Mouse (Mus musculus) CH12.LX (cell line): ENCODE results near the gene Pdlim1. TPM values are rescaled to one million over a fixed set of nuclear protein-coding genes. Genes with fewer than 3 reads are reported as not detected.

ENCODE experiments used
- DNase-seq: peaks from one replicate; pipeline ENCODE4 v3.0.0-alpha.2; 2013; ENCODE audit errors: extremely low read depth
- H3K27ac ChIP-seq: 2 replicates; pipeline ENCODE4 v1.5.1; 2012; ENCODE audit warnings: low read depth, mild to moderate bottlenecking, control low read depth, moderate library complexity; ENCODE audit not compliant: insufficient read depth
- H3K27me3 ChIP-seq: replicated peaks from 2 replicates; pipeline ENCODE3; 2012; ENCODE audit warnings: inconsistent platforms
- H3K36me3 ChIP-seq, 2 experiments: replicated peaks in 1 of 2; 2 replicates each; pipeline versions ENCODE3 to v1.6.1; 2012; ENCODE audit warnings: inconsistent platforms in 1 of 2, low read length in 1 of 2, mild to moderate bottlenecking in 1 of 2, mixed read lengths in 1 of 2, moderate library complexity in 1 of 2; ENCODE audit not compliant: control insufficient read depth in 1 of 2, insufficient read depth in 1 of 2
- H3K4me1 ChIP-seq, 2 experiments: 2 replicates each; pipeline ENCODE4 v1.6.1; 2012; ENCODE audit warnings: inconsistent platforms in 1 of 2, moderate library complexity in 1 of 2; ENCODE audit not compliant: insufficient read depth in 2 of 2, control insufficient read depth in 1 of 2
- H3K4me2 ChIP-seq: 2 replicates; pipeline ENCODE4 v1.6.1; 2012; ENCODE audit warnings: low read depth, mild to moderate bottlenecking, control low read depth; ENCODE audit not compliant: poor library complexity, insufficient read depth, severe bottlenecking
- H3K4me3 ChIP-seq, 3 experiments: fragments of 150-350 bp in 1 of 3; sonication (generic) in 1 of 3; replicated peaks in 1 of 3; 2 replicates each; pipeline versions ENCODE3 to v1.5.1; 2011 to 2012; ENCODE audit warnings: low read depth in 2 of 3, low read length in 2 of 3, mild to moderate bottlenecking in 2 of 3, moderate library complexity in 2 of 3, control low read depth in 1 of 3, improper control_type of control experiment in 1 of 3, inconsistent platforms in 1 of 3, mixed read lengths in 1 of 3; ENCODE audit not compliant: poor library complexity in 1 of 3
- H3K79me2 ChIP-seq: replicated peaks from 2 replicates; pipeline ENCODE4 v1.6.1; 2012; ENCODE audit warnings: mild to moderate bottlenecking, moderate library complexity; ENCODE audit not compliant: control insufficient read depth, poor library complexity, insufficient read depth, severe bottlenecking; ENCODE audit errors: extremely low read depth
- H3K9ac ChIP-seq: 2 replicates; pipeline ENCODE4 v1.6.1; 2012; ENCODE audit warnings: low read depth, mild to moderate bottlenecking, control low read depth, moderate library complexity; ENCODE audit not compliant: insufficient read depth
- H3K9me3 ChIP-seq: replicated peaks from 2 replicates; pipeline ENCODE3; 2012; ENCODE audit warnings: low read length, inconsistent platforms, mixed read lengths
- CHD2 ChIP-seq: IDR thresholded peaks from 2 replicates; pipeline ENCODE4 v1.6.1; 2011; ENCODE audit warnings: low read length, improper control_type of control experiment
- CTCF ChIP-seq, 2 experiments: IDR thresholded peaks in 1 of 2; conservative IDR thresholded peaks in 1 of 2; 2 replicates each; pipeline ENCODE4 v1.5.1; 2011 to 2012; ENCODE audit warnings: low read depth in 2 of 2, low read length in 2 of 2, improper control_type of control experiment in 1 of 2, inconsistent platforms in 1 of 2, mild to moderate bottlenecking in 1 of 2, moderate library complexity in 1 of 2
- ELF1 ChIP-seq: IDR thresholded peaks from 2 replicates; pipeline ENCODE4 v1.6.1; 2014; ENCODE audit warnings: low read depth, mild to moderate bottlenecking, inconsistent platforms, low read length, improper control_type of control experiment
- EP300 ChIP-seq: IDR thresholded peaks from 2 replicates; pipeline ENCODE4 v1.6.1; 2011; ENCODE audit warnings: low read length, improper control_type of control experiment
- GABPA ChIP-seq: IDR thresholded peaks from 2 replicates; pipeline ENCODE4 v1.6.1; 2012; ENCODE audit warnings: low read depth, low read length, improper control_type of control experiment, inconsistent platforms; ENCODE audit not compliant: insufficient replicate concordance
- IRF4 ChIP-seq: IDR thresholded peaks from 2 replicates; pipeline ENCODE4 v1.6.1; 2014; ENCODE audit warnings: low read depth, mild to moderate bottlenecking, inconsistent platforms, low read length, improper control_type of control experiment
- MAFK ChIP-seq: IDR thresholded peaks from 2 replicates; pipeline ENCODE4 v1.6.1; 2011; ENCODE audit warnings: low read length, improper control_type of control experiment; ENCODE audit not compliant: insufficient replicate concordance
- MAX ChIP-seq: IDR thresholded peaks from 2 replicates; pipeline ENCODE4 v1.6.1; 2011; ENCODE audit warnings: low read length, improper control_type of control experiment
- NRF1 ChIP-seq: IDR thresholded peaks from 2 replicates; pipeline ENCODE4 v1.6.1; 2014; ENCODE audit warnings: low read depth, mild to moderate bottlenecking, inconsistent platforms, low read length, improper control_type of control experiment, moderate library complexity
- PAX5 ChIP-seq: IDR thresholded peaks from 2 replicates; pipeline ENCODE4 v1.6.1; 2012; ENCODE audit warnings: low read length, inconsistent platforms, mixed read lengths
- POLR2A ChIP-seq: IDR thresholded peaks from 2 replicates; pipeline ENCODE4 v1.6.1; 2011; ENCODE audit warnings: low read depth, mild to moderate bottlenecking, improper control_type of control experiment, low read length
- POLR2AphosphoS2 ChIP-seq: IDR thresholded peaks from 2 replicates; pipeline ENCODE4 v1.6.1; 2011; ENCODE audit warnings: low read depth, low read length, improper control_type of control experiment
- RCOR1 ChIP-seq: conservative IDR thresholded peaks from 2 replicates; pipeline ENCODE4 v1.6.1; 2012; ENCODE audit warnings: low read depth, mild to moderate bottlenecking, inconsistent platforms, low read length, improper control_type of control experiment
- SMC3 ChIP-seq: IDR thresholded peaks from 2 replicates; pipeline ENCODE4 v1.6.1; 2011; ENCODE audit warnings: low read depth, low read length, improper control_type of control experiment
- TBP ChIP-seq: conservative IDR thresholded peaks from 2 replicates; pipeline ENCODE4 v1.6.1; 2011; ENCODE audit warnings: low read depth, low read length, improper control_type of control experiment
- TCF12 ChIP-seq: IDR thresholded peaks from 2 replicates; pipeline ENCODE4 v1.6.1; 2014; ENCODE audit warnings: low read depth, mild to moderate bottlenecking, inconsistent platforms, low read length, improper control_type of control experiment
- UBTF ChIP-seq: IDR thresholded peaks from 2 replicates; pipeline ENCODE4 v1.6.1; 2012; ENCODE audit warnings: low read depth, mild to moderate bottlenecking, inconsistent platforms, low read length, improper control_type of control experiment, moderate library complexity
- USF2 ChIP-seq: conservative IDR thresholded peaks from 2 replicates; pipeline ENCODE4 v1.6.1; 2011; ENCODE audit warnings: low read depth, low read length, improper control_type of control experiment
- ZKSCAN1 ChIP-seq: IDR thresholded peaks from 2 replicates; pipeline ENCODE4 v1.6.1; 2012; ENCODE audit warnings: low read depth, inconsistent platforms, low read length, improper control_type of control experiment, borderline replicate concordance
- ZMIZ1 ChIP-seq: IDR thresholded peaks from 2 replicates; pipeline ENCODE4 v1.6.1; 2012; ENCODE audit warnings: low read depth, mild to moderate bottlenecking, inconsistent platforms, low read length, improper control_type of control experiment
- dilution Hi-C: fragments of 300-500 bp; cut with MboI; formaldehyde crosslinking; loops from 2 replicates; pipeline ENCODE4 v1.14.3; 2020; ENCODE audit warnings: low sequenced_read_pairs; ENCODE audit not compliant: extremely low pct_unique_long_range_greater_than_20kb, extremely low pct_ligation_motif_present
- in situ Hi-C: fragments of 300-500 bp; cut with MboI; formaldehyde crosslinking; loops from 3 replicates; pipeline ENCODE4 v1.14.3; 2019; ENCODE audit warnings: low sequenced_read_pairs, low pct_ligation_motif_present, low pct_unique_long_range_greater_than_20kb, mixed read lengths
- polyA plus RNA-seq: library from polyadenylated mRNA; unstranded; fragments of >175 nt; gene quantifications from 2 replicates; pipeline ENCODE4 v1.2.1, GENCODE M21; 2012; ENCODE audit warnings: low read depth; ENCODE audit not compliant: insufficient read length
- total RNA-seq, 2 experiments: library from RNA; depleted of rRNA; stranded (reverse); fragments of 300-350 nt in 1 of 2; fragments of >200 nt in 1 of 2; gene quantifications; 2 replicates each; pipeline ENCODE4 v1.2.3; 2012 to 2014

Pdlim1 gene
- total and polyA plus RNA-seq, 3 experiments: 15.1 to 54.9 (median 18.7) TPM

GRCm38 (mm10) chr19:40246646-40247267, 24.9 kb downstream of the Pdlim1 start:
- H3K9me3 ChIP-seq: no peaks in the 10 kb centered on the region
- no peak for TF ChIP-seq TCF12
- H3K79me2 ChIP-seq: no peaks in the 10 kb centered on the region
- in situ Hi-C loops (loop anchor here (25.0 kb wide), 1 partner anchor 1259 kb away; no protein-coding TSS in a partner anchor), dilution Hi-C loops (no loop called here)
- H3K27me3 ChIP-seq: no peaks in the 10 kb centered on the region
- peaks cover 0 to 46% of the 10 kb centered on the region in 2 experiments for H3K36me3 ChIP-seq
- no peak for DNase-seq
- no peak overlapping the region for H3K4me3 ChIP-seq
- no peak overlapping the region for H3K27ac ChIP-seq
- H3K4me1 ChIP-seq: no peaks in the 10 kb centered on the region
- H3K4me2 ChIP-seq: no peak overlapping the region
- H3K9ac ChIP-seq: no peak overlapping the region

- Histone ChIP-seq H3K4me3 (no peak overlapping the region), H3K4me2 (no peak overlapping the region), H3K27me3 (no peaks in the 10 kb centered on the region), H3K36me3 (peaks cover 0 to 34% of the 10 kb centered on the region in 2 experiments), H3K4me1 (no peaks in the 10 kb centered on the region), H3K9ac (no peak overlapping the region), H3K27ac (no peak overlapping the region), H3K79me2 (no peaks in the 10 kb centered on the region), H3K9me3 (no peaks in the 10 kb centered on the region)
- in situ Hi-C loops (loop anchor here (25.0 kb wide), 1 partner anchor 1254 kb away; no protein-coding TSS in a partner anchor), dilution Hi-C loops (no loop called here)
- TF ChIP-seq CTCF (conservative IDR thresholded peaks at IDR 0.05 in 1 of 2, IDR thresholded peaks at IDR 0.05 in 1 of 2; ENCODE audit: low read depth in 2 of 2, low read length in 2 of 2): no peak
- TF ChIP-seq ZMIZ1: no peak
- no peak for TF ChIP-seq GABPA
- TF ChIP-seq CHD2: no peak
- no peak for TF ChIP-seq ELF1
- TF ChIP-seq ZKSCAN1: no peak
- TF ChIP-seq POLR2A: no peak
- no peak for TF ChIP-seq USF2
- no peak for TF ChIP-seq SMC3
- no peak for TF ChIP-seq PAX5
- TF ChIP-seq POLR2AphosphoS2: no peak
- TF ChIP-seq EP300: no peak
- no peak for TF ChIP-seq IRF4
- no peak for TF ChIP-seq NRF1
- TF ChIP-seq RCOR1: no peak
- TF ChIP-seq TBP: no peak
- no peak for TF ChIP-seq MAX
- TF ChIP-seq UBTF: no peak
- TF ChIP-seq MAFK: no peak
- no peak for DNase-seq
Observed at GRCm38 (mm10) chr19:40240838-40241689, 30.6 kb downstream of the Pdlim1 start.
